Mouse (Mus musculus): ENCODE measurements around the gene Cenpv. TPM values are rescaled to one million over a fixed set of nuclear protein-coding genes. Genes with fewer than 3 reads are reported as not detected.
A peak's percentile ranks its signal among the peaks of the same experiment; 100 is the strongest.

The Cenpv gene
- polyA plus RNA-seq, 1 experiment from 2014 or later = 26.0 TPM

GRCm38 (mm10) chr11:62550227-62550685 is 11.2 kb upstream of the Cenpv start:
- peak; percentile 90 for DNase-seq (ENCODE audit: low spot score)
- Histone ChIP-seq H3K4me1 (ENCODE audit: control insufficient read depth, insufficient read depth, low read length) (peaks cover 18% of the 10 kb centered on the region), H3K4me3 (ENCODE audit: low read depth, low read length) (peak overlapping the region; percentile 76), H3K36me3 (ENCODE audit: control insufficient read depth, insufficient read depth, low read length) (peaks cover 24% of the 10 kb centered on the region), H3K9me3 (ENCODE audit: control insufficient read depth, low read length) (no peaks in the 10 kb centered on the region), H3K4me2 (ENCODE audit: low read depth, low read length) (peak overlapping the region; percentile 86), H3K9ac (ENCODE audit: low read depth, low read length) (peak overlapping the region; percentile 97), H3K27ac (replicated peaks; ENCODE audit: low read depth, low read length) (peak overlapping the region; percentile 99), H3K27me3 (replicated peaks; ENCODE audit: control insufficient read depth, insufficient read depth, low read length) (no peaks in the 10 kb centered on the region)
- peak; percentile 11; the same call in 1 of the 2 replicates for ATAC-seq (ENCODE audit: low read depth)
- WGBS = under 1% methylated on average over 11 of the region's 11 CpGs

- peak overlapping the region; percentile 76 for H3K4me3 ChIP-seq (ENCODE audit: low read depth, low read length)
- peak; percentile 81 for DNase-seq (ENCODE audit: low spot score)
Measured at GRCm38 (mm10) chr11:62549782-62550181, 10.7 kb upstream of the Cenpv start.

GRCm38 (mm10) chr11:62543991-62544390 is 4.9 kb upstream of the Cenpv start:
- H3K4me3 ChIP-seq (ENCODE audit: low read depth, low read length) = no peak overlapping the region
- peaks cover 10% of the 10 kb centered on the region; the same call in 1 of the 2 replicates for H3K27me3 ChIP-seq (replicated peaks; ENCODE audit: control insufficient read depth, insufficient read depth, low read length)
- H3K36me3 ChIP-seq (ENCODE audit: control insufficient read depth, insufficient read depth, low read length) = no peaks in the 10 kb centered on the region
- no peak for ATAC-seq (ENCODE audit: low read depth)
- H3K9me3 ChIP-seq (ENCODE audit: control insufficient read depth, low read length) = no peaks in the 10 kb centered on the region
- no peaks in the 10 kb centered on the region for H3K4me1 ChIP-seq (ENCODE audit: control insufficient read depth, insufficient read depth, low read length)
- DNase-seq (ENCODE audit: low spot score) = no peak
- no peak overlapping the region for H3K4me2 ChIP-seq (ENCODE audit: low read depth, low read length)
- H3K9ac ChIP-seq (ENCODE audit: low read depth, low read length) = no peak overlapping the region
- WGBS = 87% methylated on average over 3 of the region's 3 CpGs
- H3K27ac ChIP-seq (replicated peaks; ENCODE audit: low read depth, low read length) = no peak overlapping the region

More at GRCm38 (mm10) chr11:62549782-62550181, 10.7 kb upstream of the Cenpv start:
- ATAC-seq (ENCODE audit: low read depth) = no peak
- Histone ChIP-seq H3K27me3 (replicated peaks; ENCODE audit: control insufficient read depth, insufficient read depth, low read length) (no peaks in the 10 kb centered on the region), H3K4me2 (ENCODE audit: low read depth, low read length) (peak overlapping the region; percentile 86), H3K9me3 (ENCODE audit: control insufficient read depth, low read length) (no peaks in the 10 kb centered on the region), H3K36me3 (ENCODE audit: control insufficient read depth, insufficient read depth, low read length) (peaks cover 20% of the 10 kb centered on the region), H3K9ac (ENCODE audit: low read depth, low read length) (peak overlapping the region; percentile 97), H3K4me1 (ENCODE audit: control insufficient read depth, insufficient read depth, low read length) (peaks cover 18% of the 10 kb centered on the region), H3K27ac (replicated peaks; ENCODE audit: low read depth, low read length) (peak overlapping the region; percentile 99)
- 13% methylated on average over 5 of the region's 5 CpGs for WGBS

GRCm38 (mm10) chr11:62541581-62541980 is 2.5 kb upstream of the Cenpv start:
- Histone ChIP-seq H3K36me3 (ENCODE audit: control insufficient read depth, insufficient read depth, low read length) (no peaks in the 10 kb centered on the region), H3K4me1 (ENCODE audit: control insufficient read depth, insufficient read depth, low read length) (no peaks in the 10 kb centered on the region), H3K27ac (replicated peaks; ENCODE audit: low read depth, low read length) (no peak overlapping the region), H3K9me3 (ENCODE audit: control insufficient read depth, low read length) (no peaks in the 10 kb centered on the region), H3K4me3 (ENCODE audit: low read depth, low read length) (no peak overlapping the region), H3K27me3 (replicated peaks; ENCODE audit: control insufficient read depth, insufficient read depth, low read length) (peaks cover 10% of the 10 kb centered on the region; the same call in 1 of the 2 replicates), H3K9ac (ENCODE audit: low read depth, low read length) (no peak overlapping the region), H3K4me2 (ENCODE audit: low read depth, low read length) (no peak overlapping the region)
- ATAC-seq (ENCODE audit: low read depth) = no peak
- DNase-seq (ENCODE audit: low spot score) = no peak
- WGBS = 71% methylated on average over 8 of the region's 8 CpGs

GRCm38 (mm10) chr11:62540969-62541368 is 1.9 kb upstream of the Cenpv start:
- Histone ChIP-seq H3K9ac (ENCODE audit: low read depth, low read length) (no peak overlapping the region), H3K9me3 (ENCODE audit: control insufficient read depth, low read length) (no peaks in the 10 kb centered on the region), H3K36me3 (ENCODE audit: control insufficient read depth, insufficient read depth, low read length) (no peaks in the 10 kb centered on the region), H3K4me3 (ENCODE audit: low read depth, low read length) (no peak overlapping the region), H3K4me2 (ENCODE audit: low read depth, low read length) (no peak overlapping the region), H3K4me1 (ENCODE audit: control insufficient read depth, insufficient read depth, low read length) (no peaks in the 10 kb centered on the region), H3K27ac (replicated peaks; ENCODE audit: low read depth, low read length) (no peak overlapping the region), H3K27me3 (replicated peaks; ENCODE audit: control insufficient read depth, insufficient read depth, low read length) (peaks cover 10% of the 10 kb centered on the region; the same call in 1 of the 2 replicates)
- WGBS = 74% methylated on average over 2 of the region's 2 CpGs
- ATAC-seq (ENCODE audit: low read depth) = no peak
- no peak for DNase-seq (ENCODE audit: low spot score)

- whole genome bisulfite sequencing = 77% methylated on average over 7 of the region's 7 CpGs
- H3K4me1 ChIP-seq (ENCODE audit: control insufficient read depth, insufficient read depth, low read length) = no peaks in the 10 kb centered on the region
- no peak overlapping the region for H3K27ac ChIP-seq (replicated peaks; ENCODE audit: low read depth, low read length)
- ATAC-seq (ENCODE audit: low read depth) (no peak), DNase-seq (ENCODE audit: low spot score) (no peak)
- no peak overlapping the region for H3K9ac ChIP-seq (ENCODE audit: low read depth, low read length)
- no peaks in the 10 kb centered on the region for H3K9me3 ChIP-seq (ENCODE audit: control insufficient read depth, low read length)
- no peaks in the 10 kb centered on the region for H3K36me3 ChIP-seq (ENCODE audit: control insufficient read depth, insufficient read depth, low read length)
- no peak overlapping the region for H3K4me3 ChIP-seq (ENCODE audit: low read depth, low read length)
- peaks cover 10% of the 10 kb centered on the region; the same call in 1 of the 2 replicates for H3K27me3 ChIP-seq (replicated peaks; ENCODE audit: control insufficient read depth, insufficient read depth, low read length)
- no peak overlapping the region for H3K4me2 ChIP-seq (ENCODE audit: low read depth, low read length)
Measured at GRCm38 (mm10) chr11:62540167-62540566, 1.1 kb upstream of the Cenpv start.

GRCm38 (mm10) chr11:62538321-62539088 is 556 bp downstream of the Cenpv start:
- Histone ChIP-seq H3K9ac (ENCODE audit: low read depth, low read length) (peak overlapping the region; percentile 92), H3K4me1 (ENCODE audit: control insufficient read depth, insufficient read depth, low read length) (no peaks in the 10 kb centered on the region), H3K27me3 (replicated peaks; ENCODE audit: control insufficient read depth, insufficient read depth, low read length) (peaks cover 10% of the 10 kb centered on the region; the same call in 1 of the 2 replicates), H3K9me3 (ENCODE audit: control insufficient read depth, low read length) (no peaks in the 10 kb centered on the region), H3K4me3 (ENCODE audit: low read depth, low read length) (peak overlapping the region; percentile 82), H3K36me3 (ENCODE audit: control insufficient read depth, insufficient read depth, low read length) (0 out of 2 replicates have a peak, but pooled peaks cover 2% of the 10 kb centered on the region), H3K27ac (replicated peaks; ENCODE audit: low read depth, low read length) (peak overlapping the region; percentile 44), H3K4me2 (ENCODE audit: low read depth, low read length) (peak overlapping the region; percentile 91)
- WGBS = 0% methylated on average over 50 of the region's 73 CpGs
- DNase-seq (ENCODE audit: low spot score) = peak; percentile 61
- ATAC-seq (ENCODE audit: low read depth) = peak; percentile 83

GRCm38 (mm10) chr11:62537590-62537989 is 1.5 kb downstream of the Cenpv start:
- no peak overlapping the region for H3K27ac ChIP-seq (replicated peaks; ENCODE audit: low read depth, low read length)
- WGBS = 31% methylated on average over 7 of the region's 7 CpGs
- H3K4me3 ChIP-seq (ENCODE audit: low read depth, low read length) = peak overlapping the region; percentile 82
- peaks cover 10% of the 10 kb centered on the region; the same call in 1 of the 2 replicates for H3K27me3 ChIP-seq (replicated peaks; ENCODE audit: control insufficient read depth, insufficient read depth, low read length)
- ATAC-seq (ENCODE audit: low read depth) (no peak), DNase-seq (ENCODE audit: low spot score) (peak; percentile 14)
- H3K4me1 ChIP-seq (ENCODE audit: control insufficient read depth, insufficient read depth, low read length) = no peaks in the 10 kb centered on the region
- no peaks in the 10 kb centered on the region for H3K9me3 ChIP-seq (ENCODE audit: control insufficient read depth, low read length)
- 0 out of 2 replicates have a peak, but pooled peaks cover 5% of the 10 kb centered on the region for H3K36me3 ChIP-seq (ENCODE audit: control insufficient read depth, insufficient read depth, low read length)
- 0 out of 2 replicates have a peak overlapping the region, but pooled peaks have one; percentile 20 for H3K9ac ChIP-seq (ENCODE audit: low read depth, low read length)
- H3K4me2 ChIP-seq (ENCODE audit: low read depth, low read length) = peak overlapping the region; percentile 91
